In genomic region chr14:118793416-118793815, GRCm38 (mm10) we compare ENCODE assay signal across 19 mouse cellular contexts. TPM values are rescaled to one million over a fixed set of nuclear protein-coding genes. Genes with fewer than 3 reads are reported as not detected.
DNase-seq lines count a peak whose midpoint lies in the region; ATAC-seq and TF ChIP-seq lines count a peak whose summit lies in the region.
"Had no signal": no experiment of that assay in that cellular context is flagged by ENCODE, and none has a peak within 500 bp of the region (broad histone marks: within the 10 kb centered on the region; RNA-seq: fewer than 3 reads in every experiment).

No protein-coding gene starts in this region.

- no peaks in the 10 kb centered on the region for H3K36me3 ChIP-seq in kidney, embryonic 15.5 days
- H3K36me3 ChIP-seq in thymus, adult 2 months (ENCODE audit: control insufficient read depth, insufficient read depth, low read length): no peaks in the 10 kb centered on the region
- H3K36me3 ChIP-seq: forebrain, embryonic 10.5 days; intestine, embryonic 15.5 days; midbrain, embryonic 10.5 days had no signal

- no peak overlapping the region for H3K4me2 ChIP-seq in kidney, embryonic 15.5 days
- H3K4me2 ChIP-seq: intestine, embryonic 15.5 days had no signal

- no peak overlapping the region for H3K9ac ChIP-seq in kidney, embryonic 15.5 days
- H3K9ac ChIP-seq: intestine, embryonic 15.5 days; liver, embryonic 14.5 days had no signal

- no peak overlapping the region for H3K4me3 ChIP-seq in kidney, embryonic 15.5 days (replicated peaks)
- no peak overlapping the region for H3K4me3 ChIP-seq in thymus, adult 2 months (ENCODE audit: control insufficient read depth, insufficient read depth, low read length)
- H3K4me3 ChIP-seq: forebrain, embryonic 10.5 days; intestine, embryonic 15.5 days; midbrain, embryonic 10.5 days had no signal

- TF ChIP-seq CTCF in thymus, adult 2 months (IDR thresholded peaks at IDR 0.05; ENCODE audit: borderline replicate concordance, control insufficient read depth, extremely low read depth, insufficient read depth, low read length, poor library complexity): no peak

- H3K27ac ChIP-seq in kidney, embryonic 15.5 days: no peak overlapping the region
- H3K27ac ChIP-seq in thymus, adult 2 months (ENCODE audit: control insufficient read depth, insufficient read depth, low read length): peak overlapping the region; percentile 65
- H3K27ac ChIP-seq: forebrain, embryonic 10.5 days; intestine, embryonic 15.5 days; midbrain, embryonic 10.5 days had no signal

- 85% methylated on average over 6 of the region's 6 CpGs for WGBS in kidney, embryonic 15.5 days
- 17% methylated on average over 6 of the region's 6 CpGs for WGBS in thymus, adult 2 months

- no peak for ATAC-seq in kidney, embryonic 15.5 days (replicated peaks; ENCODE audit: low FRiP score)
- ATAC-seq: hindbrain, embryonic 16.5 days; intestine, embryonic 15.5 days; lung, postnatal 0 days; midbrain, embryonic 16.5 days had no signal

- no peaks in the 10 kb centered on the region for H3K27me3 ChIP-seq in kidney, embryonic 15.5 days
- no peaks in the 10 kb centered on the region for H3K27me3 ChIP-seq in thymus, adult 2 months (ENCODE audit: control insufficient read depth, insufficient read depth, low read length)
- H3K27me3 ChIP-seq: intestine, embryonic 15.5 days had no signal

- DNase-seq in kidney, adult 11 months: peak; percentile 78
- DNase-seq in thymus, adult 2 months: peak; percentile 37
- DNase-seq in thymus, postnatal 4 days: no peak
- peak; percentile 65 for DNase-seq in kidney, postnatal 14 days
- peak; percentile 37 to 45 for DNase-seq in thymus, postnatal 36 days
- DNase-seq in layer of hippocampus, adult 8-10 months (ENCODE audit: low spot score in 2 of 2): no peak
- DNase-seq: adrenal gland, adult 2 months; cerebellum, adult 11-12 months; cerebellum, postnatal 14 days; gastrocnemius, postnatal 25 days had no signal

- H3K9me3 ChIP-seq in kidney, embryonic 15.5 days (replicated peaks): no peaks in the 10 kb centered on the region
- H3K9me3 ChIP-seq: forebrain, embryonic 10.5 days; intestine, embryonic 15.5 days; midbrain, embryonic 10.5 days had no signal

- no peak for TF ChIP-seq POLR2A in thymus, adult 2 months (IDR thresholded peaks at IDR 0.05; ENCODE audit: control insufficient read depth, extremely low read depth, insufficient read depth, low read length, poor library complexity)

- peaks cover 10% of the 10 kb centered on the region; the same call in 1 of the 2 replicates for H3K4me1 ChIP-seq in kidney, embryonic 15.5 days
- peaks cover 64% of the 10 kb centered on the region for H3K4me1 ChIP-seq in thymus, adult 2 months (replicated peaks; ENCODE audit: control insufficient read depth, insufficient read depth, low read length)
- H3K4me1 ChIP-seq: midbrain, embryonic 10.5 days had no signal

RNA-seq across cellular contexts. Expression of gene Cldn10, which starts 5.7 kb away (rescaled TPM):
- 22.8 and 25.3 TPM in 2 replicates for polyA plus RNA-seq in kidney, embryonic 15.5 days (2015; fragmentation: Nextera tagmentation; extraction: Ambion mirVana)
- polyA plus RNA-seq in thymus, adult 2 months (2012; rRNA removed): 0.89 and 1.2 TPM in 2 replicates
- 10 to 100 TPM; 33.3 to 41.9 (median 35.4) TPM for total RNA-seq in layer of hippocampus, adult 8-10 months (2022)
- total RNA-seq: gastrocnemius, postnatal 25 days; MEL had no signal

Comparison
In these comparisons a context has a peak if more than half of its experiments do, and no peak if none do; other contexts are left out.
1. DNase-seq: peak in kidney, adult 11 months (single experiment), thymus, adult 2 months (single experiment), kidney, postnatal 14 days (single experiment) and thymus, postnatal 36 days (2 of 2); none in thymus, postnatal 4 days (single experiment) and layer of hippocampus, adult 8-10 months (0 of 2).
2. RNA of gene Cldn10, which starts 5.7 kb away (polyA plus RNA-seq): 22.8 to 25.3 TPM in kidney, embryonic 15.5 days; 0.89 to 1.2 TPM in thymus, adult 2 months; every median in the first group is over 10 times any median in the second.